Mouse (Mus musculus) CD8-positive naive resting alpha-beta T cell, adult 2 months (primary cell): ENCODE results near the gene Swi5.

Source experiments
- DNase-seq, 2 experiments: peaks; one replicate each; pipeline ENCODE4 v3.0.0; 2022; ENCODE audit warnings: low read depth in 2 of 2, low spot score in 2 of 2

The Swi5 gene

DNA sequence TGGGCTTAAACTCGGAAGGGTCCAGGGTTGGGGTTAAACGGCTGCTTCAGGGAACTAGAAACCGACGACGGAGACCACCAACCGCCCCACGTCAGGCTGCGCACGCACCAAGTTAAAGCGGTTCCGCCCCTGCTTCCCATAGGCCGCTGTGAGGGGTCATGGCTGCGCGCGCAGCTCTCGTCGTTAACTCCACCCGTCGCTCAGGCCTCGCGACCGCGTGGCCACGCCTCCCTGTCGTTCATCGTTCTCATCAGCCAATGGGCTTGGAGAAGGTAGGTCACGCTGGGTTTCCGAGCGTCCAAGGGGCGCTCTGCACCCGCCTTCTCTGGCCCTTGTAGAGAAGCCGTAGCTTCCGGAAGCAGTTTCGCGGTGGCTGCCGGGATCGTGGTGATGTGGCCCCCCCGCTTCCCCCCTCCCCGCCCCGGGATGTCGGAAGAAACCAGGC is at the start of gene Swi5:
Gene Swi5 (minus strand): TSS at position 153 of the 445 bp plus-strand sequence.
- peak; percentile 94 for DNase-seq

DNA sequence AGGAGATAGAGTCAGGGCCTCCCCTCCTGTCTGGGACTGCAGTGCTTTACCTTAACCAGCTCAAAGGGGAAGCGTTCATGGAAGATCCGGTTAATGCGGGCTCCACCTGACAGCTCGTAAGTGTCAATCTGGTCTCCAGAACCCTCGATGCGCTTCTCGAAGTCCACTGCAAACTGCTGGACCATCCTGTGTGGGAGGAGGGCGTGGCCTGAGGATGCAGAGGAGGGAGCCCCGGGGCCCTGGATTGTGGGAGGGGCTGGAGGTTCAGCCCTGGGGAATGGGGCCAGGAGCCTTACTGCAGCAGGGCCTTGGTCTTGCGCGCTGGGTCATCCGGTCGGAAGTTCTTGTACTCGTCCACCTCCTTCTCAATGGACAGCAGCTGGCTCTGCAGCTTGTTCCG is 48.0 kb upstream of the Swi5 start:
- DNase-seq, result no peak

GRCm38 (mm10) chr2:32332159-32332558 is 44.3 kb upstream of the Swi5 start:
- no peak for DNase-seq

GRCm38 (mm10) chr2:32329531-32329930 is 41.7 kb upstream of the Swi5 start:
- no peak for DNase-seq

- no peak for DNase-seq
These were observed 41.1 kb upstream of the Swi5 start for GRCm38 (mm10) chr2:32328911-32329460.

DNA sequence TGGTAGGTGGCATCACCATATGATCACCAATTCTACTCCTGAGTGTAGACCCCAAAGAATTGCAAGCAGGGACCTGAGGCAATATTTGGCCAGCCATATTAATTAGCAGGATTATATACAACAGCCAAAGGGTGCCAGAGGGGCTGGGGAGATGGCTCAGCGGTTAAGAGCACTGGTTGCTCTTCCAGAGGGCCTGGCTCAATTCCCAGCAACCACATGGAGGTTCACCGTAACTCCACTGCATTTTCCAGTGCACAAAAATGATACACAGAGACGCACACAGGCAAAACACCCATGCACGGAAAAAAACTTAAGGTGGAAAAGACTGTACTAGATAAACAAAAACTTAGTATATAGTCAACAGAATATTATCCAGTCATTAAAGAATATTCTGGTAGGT is 39.3 kb upstream of the Swi5 start:
- DNase-seq, result no peak

GRCm38 (mm10) chr2:32325342-32325741 is 37.5 kb upstream of the Swi5 start:
- DNase-seq, result no peak

DNA sequence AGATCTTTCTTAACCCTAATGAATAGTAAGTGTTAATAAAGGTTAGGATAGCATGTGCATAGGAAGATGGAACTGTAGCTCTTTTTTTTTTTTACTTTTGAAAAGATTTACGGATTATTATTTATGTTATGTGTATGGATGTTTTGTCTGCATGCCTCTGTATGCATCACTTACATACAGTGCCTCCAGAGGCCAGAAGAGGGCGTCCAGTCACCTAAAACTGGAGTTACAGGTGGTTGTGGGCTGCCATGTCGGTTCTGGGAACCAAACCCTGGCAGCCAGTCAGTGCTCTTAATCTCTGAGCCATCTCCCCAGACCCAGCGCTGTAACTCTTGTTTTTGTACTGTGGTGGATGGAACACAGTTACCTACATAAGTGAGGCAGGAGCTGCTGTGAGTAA is 36.4 kb upstream of the Swi5 start:
- no peak for DNase-seq

DNA sequence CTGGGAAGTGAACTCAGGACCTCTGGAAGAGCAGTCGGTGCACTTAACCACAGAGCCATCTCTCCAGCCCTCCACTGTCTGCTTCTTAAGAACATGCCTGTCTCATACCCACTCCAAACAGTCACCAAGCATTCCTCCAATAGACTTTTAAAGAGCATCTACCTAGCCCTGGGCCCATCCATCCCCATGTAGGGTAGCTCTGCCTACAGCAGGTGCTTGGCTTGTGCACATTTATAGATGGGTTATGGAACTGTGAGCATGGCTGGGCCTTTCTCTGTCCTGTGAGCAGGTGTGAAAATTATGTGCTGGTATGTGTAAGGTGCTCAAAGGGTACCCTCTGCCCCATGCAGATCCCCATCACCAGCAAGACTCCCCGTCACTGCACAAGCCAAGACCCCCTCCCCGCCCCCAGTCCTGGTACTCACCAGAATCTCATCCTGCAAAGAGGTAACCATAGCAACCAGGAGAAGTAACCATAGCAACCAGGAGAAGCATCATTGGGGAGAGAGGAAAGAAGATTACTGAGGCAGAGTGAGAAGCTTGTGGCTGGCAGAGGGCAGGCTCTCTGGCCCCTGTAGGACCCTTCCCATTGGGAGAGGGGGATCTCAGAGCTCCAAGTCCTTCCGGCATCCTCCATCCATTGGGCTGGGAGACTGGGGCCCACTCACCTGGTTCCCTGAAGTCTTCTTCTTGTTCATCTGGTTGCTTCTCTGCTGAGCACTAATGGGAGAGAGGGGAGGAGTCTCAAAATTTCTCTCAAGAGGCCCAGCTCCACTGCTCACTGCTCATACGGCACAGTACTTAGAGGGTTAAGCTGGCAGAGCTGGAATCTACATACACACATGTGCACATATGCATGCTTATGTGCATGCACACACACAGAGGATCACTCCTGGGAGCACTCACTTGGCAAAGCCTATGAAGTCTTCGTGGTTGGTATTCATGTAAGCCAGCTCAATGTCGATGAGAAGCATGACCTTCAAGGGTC is 35.2 kb upstream of the Swi5 start:
- no peak for DNase-seq

DNA sequence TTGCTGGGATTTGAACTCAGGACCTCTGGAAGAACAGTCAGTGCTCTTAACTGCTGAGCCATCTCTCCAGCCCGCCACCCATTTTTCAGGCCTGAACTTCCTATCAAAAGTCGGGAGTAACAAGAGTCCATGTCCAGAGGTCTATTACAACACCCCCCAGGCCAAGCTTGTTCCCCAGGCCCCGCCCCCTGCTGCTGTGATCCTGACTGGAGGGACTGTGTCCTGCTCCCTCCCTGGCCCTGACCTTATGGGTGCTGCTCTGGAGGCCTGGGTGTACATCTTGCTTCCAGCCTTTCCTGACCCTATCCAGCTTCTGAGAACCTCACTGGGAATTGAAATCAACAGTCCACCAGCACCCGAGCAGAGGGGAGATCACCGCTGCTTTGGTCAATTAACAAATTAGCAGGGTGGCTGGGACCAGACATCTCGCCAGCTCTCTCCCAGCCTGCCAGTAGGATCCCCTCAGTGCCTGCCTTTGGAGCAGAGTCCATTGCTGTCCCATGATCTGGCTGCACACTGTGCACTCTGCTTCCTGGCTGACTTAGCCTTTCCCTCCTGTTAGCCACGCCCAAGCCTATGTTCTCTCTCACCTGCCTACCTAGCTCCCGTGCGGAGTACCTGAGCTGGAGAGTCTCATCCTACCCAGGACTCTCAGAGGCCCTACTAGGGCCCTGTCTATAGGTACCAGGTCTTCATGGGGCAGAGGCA is 33.9 kb upstream of the Swi5 start:
- no peak for DNase-seq

GRCm38 (mm10) chr2:32320721-32321120 is 32.8 kb upstream of the Swi5 start:
- no peak for DNase-seq

DNA sequence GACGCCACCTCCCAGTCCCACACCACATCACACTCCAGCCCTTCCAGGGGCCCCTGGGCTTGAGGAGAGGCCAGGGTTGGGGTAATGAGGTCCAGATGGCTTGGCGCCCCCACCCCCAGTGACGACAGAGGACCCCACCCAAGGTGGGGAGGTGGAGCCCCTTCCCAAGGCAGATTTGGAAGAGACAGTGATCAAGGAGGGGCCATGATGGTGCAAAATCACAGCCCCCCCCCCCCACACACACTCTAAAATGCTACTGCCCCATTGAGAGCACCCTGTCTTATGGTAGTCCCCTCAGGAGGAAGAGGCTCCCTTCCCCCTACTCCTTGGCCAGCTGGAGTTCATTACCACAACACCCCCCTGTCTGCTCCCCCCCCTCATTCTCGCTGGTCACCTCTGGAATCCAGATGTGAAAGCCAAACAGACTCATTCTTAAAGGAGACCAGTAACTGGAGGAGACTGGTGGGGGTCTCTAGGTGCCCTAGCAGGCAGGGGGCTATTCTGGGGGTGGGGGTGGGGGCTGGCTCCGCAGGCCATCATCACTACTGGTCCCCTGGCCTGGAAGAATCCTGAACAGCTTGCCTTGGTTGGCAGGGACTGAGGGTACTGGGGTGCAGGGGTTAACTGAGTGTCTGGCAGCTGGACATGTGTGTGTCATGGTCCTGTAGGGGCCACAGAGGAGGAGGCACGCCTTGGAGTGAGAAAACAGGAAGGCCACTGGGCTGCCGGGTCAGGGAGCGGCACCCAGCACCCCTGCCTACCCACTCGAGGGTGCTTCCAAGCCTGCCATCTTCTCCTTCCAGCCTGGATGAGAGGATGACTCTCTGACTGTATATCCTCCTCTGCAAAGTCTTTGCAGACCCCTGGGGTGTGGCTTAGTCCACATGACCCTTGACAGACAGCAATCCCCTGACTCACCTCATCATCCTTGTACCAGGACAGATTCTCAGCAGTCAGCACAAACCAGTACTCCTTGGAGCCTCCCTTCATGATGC is 32.0 kb upstream of the Swi5 start:
- DNase-seq, result no peak

DNA sequence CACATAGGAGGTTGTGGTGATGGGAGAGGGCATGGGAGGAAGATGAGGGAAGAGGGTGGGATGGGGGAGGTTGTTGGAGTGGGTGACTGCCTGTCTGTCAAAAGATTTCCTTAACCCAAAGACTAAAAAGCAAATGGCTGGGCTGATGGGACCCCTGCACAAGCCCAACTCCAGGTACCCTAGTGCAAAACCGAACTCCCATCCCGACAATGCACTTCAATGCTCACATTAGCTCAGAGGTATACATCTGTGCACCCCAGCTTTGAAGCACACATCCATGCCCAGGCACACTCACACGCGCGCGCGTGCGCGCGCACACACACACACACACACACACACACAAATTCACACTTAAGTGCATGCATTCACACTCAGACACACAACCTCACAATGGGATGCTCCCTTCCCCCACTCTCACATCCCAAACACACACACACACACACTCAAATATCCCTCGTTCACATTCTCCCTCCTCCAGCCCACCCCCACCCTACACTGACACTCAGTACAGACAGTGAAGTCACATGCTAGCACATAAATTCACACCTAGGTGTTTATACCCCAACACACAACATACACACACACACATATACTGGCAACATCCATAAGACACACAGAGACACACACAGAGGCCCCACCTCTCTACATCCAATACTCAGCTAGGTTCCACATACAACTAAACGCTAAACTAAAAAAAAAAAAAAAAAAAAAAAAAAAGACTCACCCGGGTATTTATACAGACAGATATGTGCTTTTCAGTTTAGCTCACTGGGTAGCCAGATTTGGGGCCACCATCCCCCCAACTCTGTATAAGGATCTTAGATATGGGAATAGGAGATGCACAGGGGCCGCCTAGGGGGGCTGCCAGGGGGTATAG is 31.1 kb upstream of the Swi5 start:
- DNase-seq, result no peak

GRCm38 (mm10) chr2:32317791-32318417 is 30.0 kb upstream of the Swi5 start:
- DNase-seq, result no peak

GRCm38 (mm10) chr2:32316887-32317656 is 29.2 kb upstream of the Swi5 start:
- no peak for DNase-seq

- DNase-seq, result no peak
These were observed 27.9 kb upstream of the Swi5 start for GRCm38 (mm10) chr2:32315751-32316150.

DNA sequence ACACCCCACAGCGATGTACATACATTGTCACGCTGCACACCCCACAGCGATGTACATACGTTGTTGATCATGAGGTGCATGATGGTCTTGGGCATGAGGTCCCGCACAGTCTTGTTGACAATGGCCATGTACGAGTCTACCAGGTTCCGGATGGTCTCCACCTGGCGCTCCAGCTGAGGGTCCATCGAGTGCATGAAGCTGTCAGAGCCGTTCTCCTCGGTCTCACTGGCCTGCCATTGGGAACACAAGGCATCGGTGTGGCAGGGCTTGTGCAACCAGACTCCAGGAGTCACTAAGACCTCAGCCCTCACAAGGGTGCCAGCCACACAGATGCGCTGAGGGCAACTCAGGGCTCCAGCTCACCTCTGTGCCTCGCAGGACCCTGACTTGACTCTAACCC is 27.0 kb upstream of the Swi5 start:
- no peak for DNase-seq

DNA sequence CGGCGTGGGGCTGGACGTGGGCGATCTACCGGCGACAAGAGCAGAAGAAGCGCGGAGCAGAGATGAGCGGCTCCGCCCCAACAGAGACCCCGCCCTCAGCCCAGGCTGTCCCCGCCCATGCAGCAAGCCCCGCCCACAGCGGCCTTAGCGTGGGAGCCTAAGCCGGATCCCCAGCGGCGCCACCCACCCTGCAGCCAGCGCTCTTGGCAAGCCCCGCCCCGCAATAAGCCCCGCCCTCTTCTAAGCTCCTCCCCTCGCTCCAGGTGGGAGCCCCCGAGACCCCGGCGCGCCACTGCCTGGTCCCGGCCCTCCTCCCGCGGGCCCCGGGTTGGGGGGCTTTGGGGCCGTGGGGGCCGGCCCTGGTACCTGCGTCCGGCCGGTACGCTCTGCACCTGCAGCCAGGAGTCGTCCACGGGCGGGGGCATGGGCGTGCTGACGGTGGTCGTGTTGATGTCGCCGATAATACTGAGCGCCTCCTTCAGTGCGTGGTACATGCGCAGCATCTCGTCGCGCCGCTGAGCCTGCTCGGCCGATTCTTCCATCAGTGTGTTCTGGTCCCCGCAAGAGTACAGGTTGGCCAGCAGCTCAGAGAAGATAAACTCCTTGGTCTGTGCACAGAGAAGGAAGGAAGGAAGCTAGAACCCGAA is 24.6 kb upstream of the Swi5 start:
- DNase-seq, result peak; percentile 67 to 83
